15 mouse cellular contexts compared by ENCODE assay signal in the genomic region with DNA sequence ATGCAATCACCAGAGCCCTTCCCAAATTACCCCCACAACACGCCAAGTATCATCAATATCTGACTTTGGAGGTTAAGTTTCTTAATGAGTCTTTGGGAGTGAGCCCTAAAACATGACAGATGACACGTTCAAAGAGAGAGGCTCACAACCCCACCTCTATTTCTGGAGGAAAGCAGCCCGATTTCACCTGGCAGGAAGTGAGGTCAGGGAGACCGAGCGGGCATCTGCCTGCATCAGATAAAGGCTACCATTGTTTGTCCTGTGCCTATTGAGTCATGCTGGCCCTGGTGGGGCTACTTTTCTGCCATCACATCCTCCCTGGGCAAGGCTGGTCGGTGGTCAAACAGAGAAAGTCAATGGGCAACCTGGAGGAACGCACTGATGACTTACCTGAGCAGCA.
"Had no signal": no experiment of that assay in that cellular context is flagged by ENCODE, and none has a peak within 500 bp of the region (broad histone marks: within the 10 kb centered on the region; RNA-seq: fewer than 3 reads in every experiment).

No protein-coding gene starts in this region.

- ATAC-seq: liver, postnatal 0 days; lung, postnatal 0 days; midbrain, embryonic 15.5 days had no signal

- H3K9me3 ChIP-seq: liver, embryonic 13.5 days; liver, embryonic 15.5 days; lung, embryonic 15.5 days; midbrain, embryonic 10.5 days; midbrain, embryonic 12.5 days; midbrain, embryonic 15.5 days; neural tube, embryonic 12.5 days had no signal

- DNase-seq: liver, embryonic 13.5 days; liver, postnatal 0 days; lung, adult 2 months; lung, postnatal 14 days; lung, postnatal 36 days; right cerebral cortex, postnatal 14 days had no signal

- H3K27me3 ChIP-seq: liver, embryonic 13.5 days; liver, embryonic 15.5 days; lung, embryonic 15.5 days; midbrain, embryonic 15.5 days; neural tube, embryonic 12.5 days had no signal

- H3K36me3 ChIP-seq: liver, embryonic 13.5 days; liver, embryonic 15.5 days; lung, embryonic 15.5 days; midbrain, embryonic 10.5 days; midbrain, embryonic 12.5 days; midbrain, embryonic 15.5 days; neural tube, embryonic 12.5 days had no signal

- H3K27ac ChIP-seq: liver, embryonic 13.5 days; liver, embryonic 15.5 days; lung, embryonic 15.5 days; macrophage; midbrain, embryonic 10.5 days; midbrain, embryonic 12.5 days; midbrain, embryonic 15.5 days; neural tube, embryonic 12.5 days had no signal

- H3K4me3 ChIP-seq: liver, embryonic 13.5 days; liver, embryonic 15.5 days; lung, embryonic 15.5 days; midbrain, embryonic 10.5 days; midbrain, embryonic 12.5 days; midbrain, embryonic 15.5 days; neural tube, embryonic 12.5 days had no signal

- H3K4me1 ChIP-seq: liver, embryonic 13.5 days; liver, embryonic 15.5 days; lung, embryonic 15.5 days; midbrain, embryonic 10.5 days; midbrain, embryonic 12.5 days; midbrain, embryonic 15.5 days; neural tube, embryonic 12.5 days had no signal

- H3K4me2 ChIP-seq: liver, embryonic 11.5 days; liver, embryonic 13.5 days; liver, embryonic 15.5 days; lung, embryonic 15.5 days; midbrain, embryonic 12.5 days; midbrain, embryonic 15.5 days; neural tube, embryonic 12.5 days had no signal

- H3K9ac ChIP-seq: liver, embryonic 13.5 days; liver, embryonic 15.5 days; liver, postnatal 0 days; lung, embryonic 15.5 days; midbrain, embryonic 12.5 days; midbrain, embryonic 15.5 days; neural tube, embryonic 12.5 days had no signal
